Mouse (Mus musculus): ENCODE results near the gene Nos3. TPM values are rescaled to one million over a fixed set of nuclear protein-coding genes. Genes with fewer than 3 reads are reported as not detected.

Nos3 gene
- polyA plus RNA-seq, 1 experiment from 2014 or later: 21.5 TPM

DNA sequence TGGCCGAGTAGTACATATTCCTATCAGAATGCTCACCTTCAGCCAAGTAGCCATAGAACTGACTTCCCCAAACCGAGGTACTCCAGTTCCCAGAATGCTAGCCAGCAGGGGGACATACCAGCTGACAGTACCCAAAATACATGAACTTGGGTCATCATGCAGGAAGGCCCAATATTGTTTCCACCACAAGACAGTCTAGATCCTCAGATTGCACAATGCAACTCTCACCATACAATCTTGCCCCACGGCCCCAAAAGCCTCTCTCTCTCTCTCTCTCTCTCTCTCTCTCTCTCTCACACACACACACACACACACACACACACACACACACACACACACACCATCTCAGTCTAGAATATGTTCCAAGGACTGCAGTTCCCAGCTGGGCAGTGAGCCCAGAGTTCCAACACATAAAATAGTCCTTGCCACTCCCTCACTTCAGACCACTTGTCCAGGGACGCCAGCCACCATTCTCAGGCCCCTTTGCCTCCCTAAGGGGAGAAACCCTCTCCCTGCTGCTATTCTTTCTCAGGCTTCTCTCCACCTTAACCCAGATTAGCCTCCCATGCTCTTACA is 37.7 kb upstream of the Nos3 start:
- Histone ChIP-seq H3K4me1 (ENCODE audit: control insufficient read depth, insufficient read depth, low read length) (peaks cover 62% of the 10 kb centered on the region), H3K4me2 (no peak overlapping the region), H3K9me3 (replicated peaks; ENCODE audit: control insufficient read depth, low read length) (no peaks in the 10 kb centered on the region), H3K36me3 (ENCODE audit: control insufficient read depth, insufficient read depth, low read length) (peaks cover 15% of the 10 kb centered on the region), H3K27me3 (ENCODE audit: control insufficient read depth, insufficient read depth, low read length) (peaks cover 10% of the 10 kb centered on the region; the same call in 1 of the 2 replicates), H3K9ac (ENCODE audit: low read depth, low read length) (0 out of 2 replicates have a peak overlapping the region, but pooled peaks have one; percentile 34), H3K4me3 (ENCODE audit: low read depth, low read length) (no peak overlapping the region), H3K27ac (ENCODE audit: low read depth, low read length) (no peak overlapping the region; the same call in 1 of the 2 replicates)
- ATAC-seq (replicated peaks; ENCODE audit: insufficient number of reproducible peaks, low FRiP score, low TSS enrichment): no peak
- WGBS (ENCODE audit: insufficient replicate concordance): 60% methylated on average over 4 of the region's 4 CpGs

- Histone ChIP-seq H3K4me1 (ENCODE audit: control insufficient read depth, insufficient read depth, low read length) (peaks cover 50% of the 10 kb centered on the region), H3K9me3 (replicated peaks; ENCODE audit: control insufficient read depth, low read length) (no peaks in the 10 kb centered on the region), H3K27ac (ENCODE audit: low read depth, low read length) (peak overlapping the region; percentile 88), H3K4me2 (peak overlapping the region; percentile 64), H3K4me3 (ENCODE audit: low read depth, low read length) (peak overlapping the region; percentile 25), H3K27me3 (ENCODE audit: control insufficient read depth, insufficient read depth, low read length) (peaks cover 8% of the 10 kb centered on the region; the same call in 1 of the 2 replicates), H3K9ac (ENCODE audit: low read depth, low read length) (peak overlapping the region; percentile 60), H3K36me3 (ENCODE audit: control insufficient read depth, insufficient read depth, low read length) (peaks cover 15% of the 10 kb centered on the region)
- ATAC-seq (replicated peaks; ENCODE audit: insufficient number of reproducible peaks, low FRiP score, low TSS enrichment): peak; percentile 1; the same call in 1 of the 2 replicates
- WGBS (ENCODE audit: insufficient replicate concordance): 66% methylated on average over 6 of the region's 6 CpGs
Measured at GRCm38 (mm10) chr5:24328813-24329211, 35.8 kb upstream of the Nos3 start.

DNA sequence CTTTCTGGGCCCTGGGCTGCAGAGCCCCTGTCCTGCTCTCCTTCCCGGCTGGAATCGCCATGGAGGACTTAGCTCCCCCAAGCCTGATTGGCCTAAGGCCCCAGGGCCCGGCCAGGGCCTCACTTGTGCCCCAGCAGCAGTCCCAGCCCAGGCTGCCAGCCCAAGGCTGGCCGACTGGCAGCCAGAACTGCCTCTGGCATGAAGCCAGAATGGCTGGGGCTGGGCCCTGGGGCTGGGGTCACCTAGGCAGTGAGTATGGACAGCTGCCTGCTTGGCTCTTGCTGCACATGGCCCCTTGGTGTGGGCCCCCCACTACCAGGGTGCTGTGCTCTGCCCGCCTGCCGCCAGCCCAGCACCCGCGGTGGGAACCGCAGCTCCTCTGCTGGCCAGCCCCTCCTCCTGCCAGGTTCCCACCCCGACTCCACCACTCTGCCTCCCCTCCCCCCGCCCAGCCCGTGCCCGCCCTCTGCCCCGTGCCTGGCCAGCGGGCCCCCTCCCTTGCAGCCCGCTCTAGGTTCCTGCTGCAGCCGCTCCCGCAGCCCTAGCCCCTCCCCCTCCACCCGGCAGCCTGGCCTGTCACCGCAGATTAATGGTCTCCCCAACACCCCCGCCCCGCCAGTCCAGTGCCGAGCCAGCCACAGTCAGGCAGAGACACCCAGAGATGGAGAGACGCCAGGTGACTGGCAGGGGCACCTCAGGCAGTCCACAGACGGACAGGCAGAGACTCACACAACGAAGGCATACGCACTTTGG is 35.2 kb upstream of the Nos3 start:
- peak overlapping the region; percentile 25 for H3K4me3 ChIP-seq (ENCODE audit: low read depth, low read length)
- peak; percentile 78 for ATAC-seq (replicated peaks; ENCODE audit: insufficient number of reproducible peaks, low FRiP score, low TSS enrichment)
- H3K9me3 ChIP-seq (replicated peaks; ENCODE audit: control insufficient read depth, low read length): no peaks in the 10 kb centered on the region
- peaks cover 8% of the 10 kb centered on the region; the same call in 1 of the 2 replicates for H3K27me3 ChIP-seq (ENCODE audit: control insufficient read depth, insufficient read depth, low read length)
- 7% methylated on average over 24 of the region's 27 CpGs for WGBS (ENCODE audit: insufficient replicate concordance)
- peak overlapping the region; percentile 88 for H3K27ac ChIP-seq (ENCODE audit: low read depth, low read length)
- H3K4me2 ChIP-seq: peak overlapping the region; percentile 64
- peak overlapping the region; percentile 60 for H3K9ac ChIP-seq (ENCODE audit: low read depth, low read length)
- H3K36me3 ChIP-seq (ENCODE audit: control insufficient read depth, insufficient read depth, low read length): peaks cover 10% of the 10 kb centered on the region
- H3K4me1 ChIP-seq (ENCODE audit: control insufficient read depth, insufficient read depth, low read length): peaks cover 52% of the 10 kb centered on the region

- Histone ChIP-seq H3K36me3 (ENCODE audit: control insufficient read depth, insufficient read depth, low read length) (peaks cover 8% of the 10 kb centered on the region; the same call in 1 of the 2 replicates), H3K4me1 (ENCODE audit: control insufficient read depth, insufficient read depth, low read length) (peaks cover 57% of the 10 kb centered on the region), H3K9ac (ENCODE audit: low read depth, low read length) (0 out of 2 replicates have a peak overlapping the region, but pooled peaks have one; percentile 7), H3K27ac (ENCODE audit: low read depth, low read length) (peak overlapping the region; percentile 88), H3K4me3 (ENCODE audit: low read depth, low read length) (peak overlapping the region; percentile 25; the same call in 1 of the 2 replicates), H3K4me2 (peak overlapping the region; percentile 64), H3K9me3 (replicated peaks; ENCODE audit: control insufficient read depth, low read length) (no peaks in the 10 kb centered on the region), H3K27me3 (ENCODE audit: control insufficient read depth, insufficient read depth, low read length) (peaks cover 6% of the 10 kb centered on the region; the same call in 1 of the 2 replicates)
- no peak for ATAC-seq (replicated peaks; ENCODE audit: insufficient number of reproducible peaks, low FRiP score, low TSS enrichment)
- 33% methylated on average over 5 of the region's 5 CpGs for WGBS (ENCODE audit: insufficient replicate concordance)
Measured at GRCm38 (mm10) chr5:24329965-24330298, 34.7 kb upstream of the Nos3 start.

DNA sequence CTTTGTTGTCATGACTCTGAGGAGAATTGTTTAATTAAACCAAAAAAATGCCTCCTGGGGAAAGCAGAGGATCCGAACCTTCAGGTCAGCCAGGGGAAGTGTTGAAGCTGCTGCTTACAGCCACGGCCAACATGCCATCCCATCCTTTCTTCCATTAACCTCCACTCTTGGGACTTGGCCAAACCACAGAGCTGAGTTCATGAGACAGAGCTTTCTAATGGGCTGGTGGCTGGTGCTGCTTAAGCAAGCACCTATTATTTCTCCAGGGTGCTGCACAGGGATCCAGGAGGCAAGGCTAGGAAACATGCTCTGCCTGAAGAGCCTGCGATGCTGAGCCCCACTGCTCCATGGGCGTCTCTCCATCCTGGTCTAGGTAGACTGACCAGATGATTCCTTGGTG is 32.2 kb upstream of the Nos3 start:
- Histone ChIP-seq H3K9ac (ENCODE audit: low read depth, low read length) (no peak overlapping the region), H3K9me3 (replicated peaks; ENCODE audit: control insufficient read depth, low read length) (no peaks in the 10 kb centered on the region), H3K4me2 (no peak overlapping the region), H3K36me3 (ENCODE audit: control insufficient read depth, insufficient read depth, low read length) (peaks cover 8% of the 10 kb centered on the region; the same call in 1 of the 2 replicates), H3K4me3 (ENCODE audit: low read depth, low read length) (no peak overlapping the region), H3K4me1 (ENCODE audit: control insufficient read depth, insufficient read depth, low read length) (peaks cover 72% of the 10 kb centered on the region), H3K27ac (ENCODE audit: low read depth, low read length) (no peak overlapping the region), H3K27me3 (ENCODE audit: control insufficient read depth, insufficient read depth, low read length) (no peaks in the 10 kb centered on the region)
- ATAC-seq (replicated peaks; ENCODE audit: insufficient number of reproducible peaks, low FRiP score, low TSS enrichment): no peak
- 79% methylated on average over 4 of the region's 4 CpGs for WGBS (ENCODE audit: insufficient replicate concordance)

GRCm38 (mm10) chr5:24334749-24335148 is 29.9 kb upstream of the Nos3 start:
- H3K4me2 ChIP-seq: 0 out of 2 replicates have a peak overlapping the region, but pooled peaks have one; percentile 7
- H3K9me3 ChIP-seq (replicated peaks; ENCODE audit: control insufficient read depth, low read length): no peaks in the 10 kb centered on the region
- H3K27ac ChIP-seq (ENCODE audit: low read depth, low read length): peak overlapping the region; percentile 2; the same call in 1 of the 2 replicates
- no peak for ATAC-seq (replicated peaks; ENCODE audit: insufficient number of reproducible peaks, low FRiP score, low TSS enrichment)
- peaks cover 78% of the 10 kb centered on the region for H3K4me1 ChIP-seq (ENCODE audit: control insufficient read depth, insufficient read depth, low read length)
- H3K4me3 ChIP-seq (ENCODE audit: low read depth, low read length): no peak overlapping the region
- no peak overlapping the region for H3K9ac ChIP-seq (ENCODE audit: low read depth, low read length)
- peaks cover 12% of the 10 kb centered on the region for H3K36me3 ChIP-seq (ENCODE audit: control insufficient read depth, insufficient read depth, low read length)
- 8% methylated on average over 3 of the region's 3 CpGs for WGBS (ENCODE audit: insufficient replicate concordance)
- no peaks in the 10 kb centered on the region for H3K27me3 ChIP-seq (ENCODE audit: control insufficient read depth, insufficient read depth, low read length)

GRCm38 (mm10) chr5:24335888-24336511 is 28.6 kb upstream of the Nos3 start:
- no peak overlapping the region for H3K4me2 ChIP-seq
- 7% methylated on average over 3 of the region's 3 CpGs for WGBS (ENCODE audit: insufficient replicate concordance)
- peak overlapping the region; percentile 88 for H3K27ac ChIP-seq (ENCODE audit: low read depth, low read length)
- no peak overlapping the region for H3K9ac ChIP-seq (ENCODE audit: low read depth, low read length)
- no peaks in the 10 kb centered on the region for H3K9me3 ChIP-seq (replicated peaks; ENCODE audit: control insufficient read depth, low read length)
- peak; percentile 64; the same call in 1 of the 2 replicates for ATAC-seq (replicated peaks; ENCODE audit: insufficient number of reproducible peaks, low FRiP score, low TSS enrichment)
- H3K4me3 ChIP-seq (ENCODE audit: low read depth, low read length): no peak overlapping the region
- peaks cover 67% of the 10 kb centered on the region for H3K4me1 ChIP-seq (ENCODE audit: control insufficient read depth, insufficient read depth, low read length)
- H3K36me3 ChIP-seq (ENCODE audit: control insufficient read depth, insufficient read depth, low read length): peaks cover 14% of the 10 kb centered on the region
- H3K27me3 ChIP-seq (ENCODE audit: control insufficient read depth, insufficient read depth, low read length): no peaks in the 10 kb centered on the region

DNA sequence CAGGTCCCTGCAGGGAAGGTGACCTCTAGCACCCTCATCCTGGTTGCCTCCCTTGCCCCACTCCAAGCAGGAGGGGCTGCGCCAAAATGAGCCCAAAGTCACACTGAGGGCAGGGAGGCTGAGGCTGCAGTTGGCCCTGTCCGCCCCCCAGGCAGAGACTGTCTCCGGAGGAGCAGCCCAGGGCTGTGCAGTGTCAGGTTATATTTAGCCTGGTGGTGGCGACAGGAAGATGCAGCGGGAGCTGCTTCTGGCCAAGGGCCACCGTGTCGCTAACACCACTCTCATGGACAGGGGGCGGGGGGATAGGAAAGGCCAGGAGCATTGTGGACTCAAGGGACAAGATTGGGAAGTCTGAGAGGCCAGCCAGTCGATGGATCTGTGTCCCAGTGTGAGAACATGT is 27.2 kb upstream of the Nos3 start:
- Histone ChIP-seq H3K4me2 (peak overlapping the region; percentile 17), H3K4me3 (ENCODE audit: low read depth, low read length) (no peak overlapping the region), H3K9ac (ENCODE audit: low read depth, low read length) (no peak overlapping the region), H3K36me3 (ENCODE audit: control insufficient read depth, insufficient read depth, low read length) (peaks cover 5% of the 10 kb centered on the region), H3K9me3 (replicated peaks; ENCODE audit: control insufficient read depth, low read length) (no peaks in the 10 kb centered on the region), H3K27ac (ENCODE audit: low read depth, low read length) (peak overlapping the region; percentile 88), H3K27me3 (ENCODE audit: control insufficient read depth, insufficient read depth, low read length) (no peaks in the 10 kb centered on the region), H3K4me1 (ENCODE audit: control insufficient read depth, insufficient read depth, low read length) (peaks cover 69% of the 10 kb centered on the region)
- WGBS (ENCODE audit: insufficient replicate concordance): 5% methylated on average over 9 of the region's 9 CpGs
- peak; percentile 79 for ATAC-seq (replicated peaks; ENCODE audit: insufficient number of reproducible peaks, low FRiP score, low TSS enrichment)

Measured in heart, embryonic 11.5 days (tissue).